Mouse (Mus musculus) kidney, postnatal 4 days (tissue): Measurements from ENCODE around the gene Gmpr.

Experiments used
- DNase-seq, 2 experiments: peaks; one replicate each; pipeline ENCODE4 v3.0.0; 2021; ENCODE audit warnings: mixed read lengths in 2 of 2

Gene Gmpr

GRCm38 (mm10) chr13:45545974-45546373, 38.7 kb downstream of the Gmpr start:
- DNase-seq = no peak

GRCm38 (mm10) chr13:45546946-45547345, 39.7 kb downstream of the Gmpr start:
- no peak for DNase-seq

DNA sequence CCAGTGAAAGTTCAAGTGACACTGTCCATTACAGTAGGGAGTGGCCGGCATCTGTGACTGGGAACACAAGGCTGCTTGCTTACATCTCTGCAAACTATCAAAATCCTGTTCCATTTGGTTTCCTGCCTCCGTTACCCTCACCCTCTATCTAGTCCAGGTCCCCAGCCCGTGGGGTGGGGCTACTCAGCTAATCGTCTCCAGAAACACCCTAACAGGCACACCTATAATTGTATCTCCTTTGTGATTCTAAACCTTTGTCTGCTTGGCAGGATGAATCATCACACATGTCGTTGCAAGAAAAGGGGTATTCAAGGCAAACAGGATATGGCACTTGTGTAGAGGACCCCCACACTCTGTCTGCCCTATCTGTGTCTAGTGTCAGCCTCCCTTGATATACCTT, 40.3 kb downstream of the Gmpr start:
- no peak for DNase-seq

GRCm38 (mm10) chr13:45553674-45554073, 46.4 kb downstream of the Gmpr start:
- peak; percentile 56 to 71 for DNase-seq

DNA sequence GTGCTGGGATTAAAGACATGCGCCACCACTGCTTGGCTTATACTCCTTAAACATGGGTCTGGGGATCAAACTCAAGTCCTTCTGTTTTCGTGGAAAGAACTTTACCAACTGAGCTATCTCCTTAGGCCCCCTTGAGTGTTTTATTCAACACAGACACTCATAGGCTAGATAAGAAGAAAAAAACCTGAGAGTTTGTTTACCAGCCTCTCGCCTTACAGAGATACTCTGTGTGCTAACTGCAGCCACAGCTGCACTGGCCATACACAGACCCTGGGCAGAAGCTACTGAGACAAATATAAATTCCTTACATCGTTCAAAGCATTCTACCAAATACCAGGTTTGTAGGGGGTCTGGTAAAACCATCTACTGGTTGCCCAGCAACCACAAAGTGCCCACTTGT, 51.1 kb downstream of the Gmpr start:
- no peak for DNase-seq

- no peak for DNase-seq
These were observed 52.0 kb downstream of the Gmpr start for GRCm38 (mm10) chr13:45559258-45559657.

- DNase-seq = peak; percentile 57 to 58
These were observed 53.3 kb downstream of the Gmpr start for GRCm38 (mm10) chr13:45560543-45560942.

DNA sequence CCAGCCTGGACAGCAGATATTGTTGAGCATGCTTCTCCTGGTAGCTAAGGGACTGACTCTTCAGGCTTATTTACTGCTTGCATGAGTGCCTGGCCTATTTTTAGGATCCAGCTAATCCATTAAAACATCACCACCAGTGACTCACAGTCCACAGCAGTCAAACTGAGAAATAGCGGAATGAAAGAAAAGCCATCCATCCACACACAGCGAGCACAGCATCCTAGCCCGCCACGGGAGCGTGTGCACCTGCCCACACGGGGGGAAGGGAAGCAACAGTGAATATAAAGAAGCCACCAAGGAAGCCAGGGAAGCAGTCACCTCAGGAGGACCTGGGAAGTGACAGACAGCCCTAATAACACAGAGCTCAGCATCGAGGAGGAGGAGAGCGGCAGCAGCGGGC, 54.8 kb downstream of the Gmpr start:
- DNase-seq = no peak

GRCm38 (mm10) chr13:45564946-45565345, 57.7 kb downstream of the Gmpr start:
- DNase-seq = no peak

DNA sequence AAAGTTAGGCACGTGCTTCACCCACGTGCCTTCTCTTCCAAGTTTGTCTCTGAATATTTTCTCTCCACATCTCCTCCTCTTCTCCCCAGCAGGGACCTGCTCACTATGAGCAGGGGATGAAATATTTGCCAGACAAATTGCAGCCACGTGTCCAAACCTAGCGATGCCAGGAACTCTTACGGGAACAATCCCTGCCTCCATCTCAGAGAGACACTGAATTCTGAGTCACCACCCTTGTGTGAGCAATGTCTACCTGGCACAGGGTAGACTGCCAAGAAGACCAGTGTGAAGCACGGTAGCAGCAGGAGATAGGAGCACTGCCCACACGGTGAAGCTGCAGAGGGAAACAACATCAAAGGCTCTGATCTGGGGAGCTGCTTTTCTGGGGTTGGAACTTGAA, 62.7 kb downstream of the Gmpr start:
- no peak for DNase-seq

DNA sequence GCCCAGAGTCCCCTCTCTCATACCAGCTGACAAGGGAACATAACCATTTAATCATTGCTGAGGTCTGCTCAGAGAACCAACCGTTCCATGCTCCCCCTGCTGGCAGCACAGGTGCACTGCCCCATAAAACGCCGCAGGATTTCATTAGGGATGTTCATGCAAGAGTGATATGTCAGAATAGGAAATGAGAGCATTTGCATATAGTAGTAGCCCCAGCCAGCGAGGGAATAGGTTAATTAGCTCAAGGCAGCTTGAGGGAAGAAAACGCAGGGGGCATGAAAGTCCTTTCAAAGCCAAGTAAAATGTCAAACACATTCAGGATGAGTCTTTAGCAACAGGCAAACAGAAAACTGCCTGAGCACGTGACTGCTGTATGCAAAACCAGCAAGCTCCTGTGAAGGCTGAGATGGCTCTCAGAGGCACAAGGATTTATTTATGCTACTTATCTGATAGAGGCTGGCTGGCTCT, 64.6 kb downstream of the Gmpr start:
- DNase-seq = peak; percentile 90 to 91

- DNase-seq = peak; percentile 84 to 85
These were observed 65.5 kb downstream of the Gmpr start for GRCm38 (mm10) chr13:45572768-45573167.

DNA sequence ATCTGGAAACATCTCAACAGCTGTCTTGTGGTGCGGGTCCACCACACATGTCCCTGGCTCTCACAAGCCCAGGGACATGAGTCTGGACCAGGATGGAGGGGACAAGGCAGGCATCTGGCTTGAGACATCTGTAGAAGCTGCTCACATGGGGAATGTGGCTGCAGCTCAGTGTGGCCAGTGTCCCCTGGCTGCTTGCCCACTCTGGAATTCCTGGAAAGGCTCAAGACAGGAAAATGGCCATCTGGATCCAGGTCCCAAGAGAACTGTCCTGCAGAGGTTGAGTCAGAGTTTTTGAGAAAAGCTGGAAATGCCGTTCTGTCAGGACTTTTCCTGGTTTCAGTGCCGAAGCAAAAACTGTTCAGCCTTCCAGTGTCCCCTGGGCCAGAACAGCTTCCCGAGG, 68.9 kb downstream of the Gmpr start:
- peak; percentile 84 to 90 for DNase-seq

- no peak for DNase-seq
These were observed 70.1 kb downstream of the Gmpr start for GRCm38 (mm10) chr13:45577366-45577765.

DNA sequence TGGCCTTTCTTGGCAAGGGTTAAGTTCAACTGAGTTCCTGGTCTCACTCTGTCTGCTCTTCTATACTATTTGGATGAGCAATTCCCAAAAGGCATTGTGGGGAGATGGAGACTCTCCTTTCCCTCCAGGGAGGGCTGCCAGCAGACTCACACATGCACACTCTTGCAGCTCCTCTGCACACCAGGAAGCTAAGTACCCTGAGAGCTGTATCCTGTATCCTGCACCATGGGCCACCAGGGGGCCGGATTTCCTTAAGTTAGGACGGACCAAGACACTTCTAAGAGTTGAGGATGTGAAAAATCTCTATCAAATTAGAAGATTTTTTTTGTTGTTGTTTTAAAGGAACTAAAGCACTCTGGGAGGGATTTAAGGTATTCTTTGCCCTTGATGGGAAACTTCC, 70.5 kb downstream of the Gmpr start:
- DNase-seq = peak; percentile 79 to 84

GRCm38 (mm10) chr13:45579751-45580150, 72.5 kb downstream of the Gmpr start:
- DNase-seq = no peak

- no peak for DNase-seq
These were observed 75.0 kb downstream of the Gmpr start for GRCm38 (mm10) chr13:45582294-45582693.

- DNase-seq = peak in 1 of 2 experiments; percentile 26
These were observed 75.8 kb downstream of the Gmpr start for GRCm38 (mm10) chr13:45583061-45583460.

GRCm38 (mm10) chr13:45590898-45591297, 83.7 kb downstream of the Gmpr start:
- no peak for DNase-seq

DNA sequence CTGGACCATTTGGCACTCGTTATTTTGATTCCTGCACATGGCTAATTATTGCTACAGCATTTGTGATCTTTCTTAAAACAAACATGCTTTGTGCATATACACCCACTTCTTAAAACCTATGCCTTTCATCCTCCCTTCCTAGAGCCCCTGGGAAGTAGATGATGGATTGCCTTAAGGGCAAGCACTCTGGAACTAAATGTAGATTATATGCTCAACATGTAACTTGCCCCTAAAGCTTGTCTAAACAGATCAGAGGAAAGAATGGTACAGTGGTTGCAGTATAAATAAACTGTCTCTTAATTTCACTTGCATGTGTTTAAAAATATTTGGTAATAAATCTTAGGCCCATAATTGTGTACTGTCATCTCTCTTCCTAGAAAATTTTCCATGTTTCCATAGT, 86.7 kb downstream of the Gmpr start:
- DNase-seq = no peak

DNA sequence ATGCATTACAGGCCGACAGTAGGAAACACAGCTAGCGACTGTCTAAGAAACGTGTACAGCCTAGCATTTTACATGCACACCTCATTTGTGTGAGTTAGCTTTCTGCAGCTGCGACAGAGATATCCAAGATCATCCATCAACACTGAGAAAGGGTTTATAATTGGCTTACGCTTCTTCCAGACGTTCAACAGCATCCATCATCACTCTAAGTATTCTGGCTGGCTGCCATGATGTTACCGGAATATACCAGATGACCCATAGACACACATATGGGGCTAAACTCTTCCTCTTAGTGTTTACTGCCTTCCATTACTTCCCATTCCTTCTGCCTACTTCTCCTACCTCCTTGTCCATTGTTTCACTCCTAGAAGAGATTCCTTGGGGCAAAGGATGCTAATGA, 88.2 kb downstream of the Gmpr start:
- no peak for DNase-seq

DNA sequence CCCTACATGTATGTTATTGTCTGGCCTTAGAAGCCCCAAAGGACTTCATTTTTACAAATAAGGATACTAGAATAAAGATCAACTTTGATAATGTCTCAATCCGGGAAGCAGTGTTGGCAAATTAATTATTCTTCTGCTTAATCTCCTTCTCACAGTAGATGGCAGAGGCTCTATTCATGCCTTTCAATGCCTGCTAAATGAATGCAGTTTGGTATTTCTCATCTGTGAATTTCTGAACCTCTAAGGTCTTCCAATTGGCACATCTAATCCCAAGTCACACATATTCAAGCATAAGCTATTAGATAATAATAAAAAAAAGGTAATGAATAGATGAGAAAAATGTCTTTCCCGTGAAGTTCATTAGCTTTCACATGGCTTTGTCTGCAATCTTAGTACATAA, 92.6 kb downstream of the Gmpr start:
- DNase-seq = no peak

- no peak for DNase-seq
These were observed 93.2 kb downstream of the Gmpr start for GRCm38 (mm10) chr13:45600443-45600842.
